Mouse (Mus musculus) embryo, embryonic 10.5 days (tissue): ENCODE measurements around the gene Cd300ld5.
"Not testable (repeated sequence)": the region's sequence is repeated elsewhere in the genome, so short reads cannot be mapped to it uniquely, and the experiment has no call there.

Experiments used
- DNase-seq: peaks from one replicate; pipeline ENCODE4 v3.0.0-alpha.2; 2015; ENCODE audit warnings: low spot score

Gene Cd300ld5

GRCm38 (mm10) chr11:115048259-115048658, 10.7 kb upstream of the Cd300ld5 start, which contains the start of gene Cd300ld3:
TSS of gene Cd300ld3 (minus strand) at chr11:115048409.
- DNase-seq: no peak

DNA sequence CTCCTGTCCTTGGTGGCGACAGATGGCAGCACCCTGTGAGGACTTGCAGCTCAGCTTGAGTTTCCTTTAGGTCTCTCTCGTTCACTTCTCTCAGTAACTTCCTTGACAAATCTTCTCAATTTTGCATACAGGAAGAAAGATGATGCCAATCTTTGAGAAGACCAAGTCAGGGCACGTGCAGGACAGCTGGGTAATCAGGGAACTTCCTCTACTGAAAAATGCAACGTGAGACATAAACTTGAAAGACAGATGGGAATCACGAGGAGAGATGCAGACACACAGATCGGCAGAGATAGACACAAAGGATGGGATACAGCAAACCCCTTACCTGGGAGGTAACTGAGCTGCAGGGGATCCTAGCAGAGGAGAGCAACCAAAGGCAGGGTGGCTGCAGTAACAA, 10.7 kb downstream of the Cd300ld5 start, which contains the start of gene Cd300ld4:
Gene Cd300ld4 (minus strand): TSS at position 101 of the 400 bp plus-strand sequence.
- DNase-seq: not testable (repeated sequence)

DNA sequence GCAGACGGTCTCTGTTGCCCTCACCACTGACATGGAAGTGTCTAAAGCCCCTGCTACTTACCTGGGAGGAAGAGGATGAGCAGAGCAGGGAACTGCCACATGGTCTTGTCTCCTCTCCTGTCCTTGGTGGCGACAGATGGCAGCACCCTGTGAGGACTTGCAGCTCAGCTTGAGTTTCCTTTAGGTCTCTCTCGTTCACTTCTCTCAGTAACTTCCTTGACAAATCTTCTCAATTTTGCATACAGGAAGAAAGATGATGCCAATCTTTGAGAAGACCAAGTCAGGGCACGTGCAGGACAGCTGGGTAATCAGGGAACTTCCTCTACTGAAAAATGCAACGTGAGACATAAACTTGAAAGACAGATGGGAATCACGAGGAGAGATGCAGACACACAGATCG, 21.5 kb downstream of the Cd300ld5 start, which contains the start of gene Cd300ld2:
Gene Cd300ld2 (minus strand): TSS at position 101 of the 400 bp plus-strand sequence.
- not testable (repeated sequence) for DNase-seq

DNA sequence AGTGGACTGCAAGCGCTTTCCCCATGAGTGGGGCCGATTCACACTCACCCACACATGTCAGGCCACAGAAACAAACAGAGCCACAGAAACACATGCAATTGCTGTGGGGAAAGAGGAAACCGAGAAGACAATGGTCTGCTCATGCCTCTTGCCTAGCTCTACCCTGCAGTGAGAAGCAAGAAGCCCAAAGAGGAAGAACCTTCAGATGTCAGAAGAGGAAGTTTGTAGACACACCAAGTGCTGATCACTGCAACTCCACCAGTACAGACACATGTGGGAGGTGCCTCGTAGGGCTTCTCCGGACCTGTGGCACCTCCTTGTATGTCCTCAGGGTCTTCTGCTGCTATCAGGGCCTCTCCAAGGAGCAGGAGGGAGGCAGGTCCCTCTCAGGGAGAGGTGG, 33.5 kb downstream of the Cd300ld5 start:
- DNase-seq: no peak

GRCm38 (mm10) chr11:115001474-115002040, 36.0 kb downstream of the Cd300ld5 start, which contains the start of gene Cd300c2:
TSS of gene Cd300c2 (minus strand) at chr11:115001880.
- DNase-seq: no peak

DNA sequence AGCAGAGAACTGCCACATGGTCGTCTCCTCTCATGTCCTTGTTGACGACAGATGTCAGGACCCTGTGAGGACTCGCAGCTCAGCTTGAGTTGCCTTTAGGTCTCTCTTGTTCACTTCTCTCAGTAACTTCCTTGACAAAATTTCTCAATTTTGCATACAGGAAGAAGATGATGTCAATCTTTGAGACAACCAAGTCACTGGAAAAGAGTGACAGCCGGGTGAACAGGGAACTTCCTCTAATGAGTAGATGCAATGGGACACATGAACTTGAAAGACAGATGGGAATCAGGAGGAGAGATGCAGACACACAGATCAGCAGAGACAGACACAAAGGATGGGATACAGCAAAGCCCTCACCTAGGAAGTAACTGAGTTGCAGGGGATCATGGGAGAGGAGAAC, 47.8 kb downstream of the Cd300ld5 start, which contains the start of gene Cd300ld:
Gene Cd300ld (minus strand): TSS at position 130 of the 400 bp plus-strand sequence.
- DNase-seq: no peak

DNA sequence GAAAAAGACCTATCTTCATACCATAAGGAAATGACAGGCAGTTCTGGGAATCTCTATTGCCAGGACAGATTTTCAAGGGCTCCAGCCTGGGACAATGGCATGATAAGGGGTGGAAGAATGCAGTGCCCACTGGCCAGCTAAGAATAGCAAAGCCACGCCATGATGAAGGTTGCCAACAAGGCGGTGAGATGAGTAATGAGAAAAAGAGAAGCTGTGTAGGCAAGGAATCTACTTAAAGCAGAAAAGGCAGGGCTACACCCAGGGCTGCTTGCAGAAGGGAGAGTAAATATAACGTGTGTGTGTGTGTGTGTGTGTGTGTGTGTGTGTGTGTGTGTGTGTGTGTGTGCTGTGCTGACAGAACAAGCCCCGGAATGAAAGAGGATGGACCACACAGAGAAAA, 55.7 kb downstream of the Cd300ld5 start:
- DNase-seq: no peak
